Mouse (Mus musculus): Measurements from ENCODE around the gene Enox2.

DNA sequence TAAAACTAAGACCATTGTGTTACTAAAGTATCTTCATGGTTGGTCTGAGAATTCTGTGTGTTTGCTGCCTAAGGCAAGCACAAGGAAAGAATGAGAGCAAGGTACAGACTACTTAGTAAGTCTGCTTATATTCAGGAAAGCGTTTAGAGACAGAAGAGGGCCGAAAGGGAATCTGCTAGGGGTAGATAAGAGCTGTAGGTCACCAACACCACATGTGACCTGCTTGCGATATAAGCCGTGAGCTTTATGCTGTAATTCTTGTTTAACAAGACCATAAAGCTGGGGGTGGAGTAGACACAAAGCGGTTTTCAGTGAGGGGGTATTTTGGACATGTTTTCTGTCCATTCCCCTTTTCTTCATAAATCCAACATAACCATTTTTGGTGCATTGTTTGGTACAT is 302.4 kb downstream of the Enox2 start:
- no peak for TF ChIP-seq CTCF (IDR thresholded peaks at IDR 0.05; ENCODE audit: low read depth)
- no peak for TF ChIP-seq EP300 (IDR thresholded peaks at IDR 0.05; ENCODE audit: low read depth)
